Mouse (Mus musculus) cerebellum, adult 11-12 months (tissue): ENCODE measurements around the gene Snf8.

Experiments used
- DNase-seq: peaks from one replicate; pipeline ENCODE4 v3.0.0; 2022

Snf8 gene

GRCm38 (mm10) chr11:96034596-96035052, at the start of gene Snf8:
Gene Snf8 (plus strand): TSS chr11:96034885.
- DNase-seq: peak; percentile 91

GRCm38 (mm10) chr11:95987854-95988447, 46.7 kb upstream of the Snf8 start:
- no peak for DNase-seq

- no peak for DNase-seq
Observed at GRCm38 (mm10) chr11:95988533-95988932, 46.2 kb upstream of the Snf8 start.

DNA sequence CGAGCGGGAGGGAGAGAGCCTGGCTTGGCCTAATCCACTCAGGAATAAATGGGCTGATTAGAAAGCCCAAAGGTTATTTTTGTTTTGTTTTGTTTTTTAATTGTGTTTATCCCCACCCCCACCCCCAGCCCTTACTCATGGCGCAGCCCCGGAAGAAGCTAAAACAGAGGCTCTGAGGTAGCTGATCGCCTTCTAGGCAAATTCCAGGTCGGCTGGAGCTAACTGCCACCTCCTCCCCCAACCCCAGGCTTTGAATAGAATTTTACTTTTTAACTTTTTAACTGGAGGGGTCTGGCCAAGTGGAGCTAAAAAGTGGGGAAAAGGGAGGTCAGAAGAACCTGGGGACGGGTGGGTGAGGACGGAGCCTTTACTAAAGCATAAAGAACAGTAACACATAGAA, 44.8 kb upstream of the Snf8 start:
- DNase-seq: no peak

DNA sequence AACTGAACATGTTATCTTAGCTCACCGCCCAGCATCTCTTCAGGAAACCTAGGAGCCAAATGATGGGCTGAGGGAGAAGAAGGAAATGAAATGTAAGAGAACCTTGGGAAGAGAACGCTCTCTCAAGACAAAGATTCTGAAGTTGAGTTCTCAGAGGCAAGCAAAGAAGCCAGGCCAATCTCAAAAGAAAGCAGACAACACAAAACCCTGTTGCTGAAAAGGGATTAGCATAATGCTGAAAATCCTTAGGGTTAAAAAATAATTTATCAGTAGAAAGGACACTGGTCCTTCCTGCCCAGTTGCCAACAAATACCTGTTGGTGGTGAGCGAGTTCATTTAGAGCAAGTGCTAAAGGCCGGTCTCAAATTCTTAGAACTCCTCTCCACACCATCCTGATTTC, 44.3 kb upstream of the Snf8 start:
- DNase-seq: no peak

DNA sequence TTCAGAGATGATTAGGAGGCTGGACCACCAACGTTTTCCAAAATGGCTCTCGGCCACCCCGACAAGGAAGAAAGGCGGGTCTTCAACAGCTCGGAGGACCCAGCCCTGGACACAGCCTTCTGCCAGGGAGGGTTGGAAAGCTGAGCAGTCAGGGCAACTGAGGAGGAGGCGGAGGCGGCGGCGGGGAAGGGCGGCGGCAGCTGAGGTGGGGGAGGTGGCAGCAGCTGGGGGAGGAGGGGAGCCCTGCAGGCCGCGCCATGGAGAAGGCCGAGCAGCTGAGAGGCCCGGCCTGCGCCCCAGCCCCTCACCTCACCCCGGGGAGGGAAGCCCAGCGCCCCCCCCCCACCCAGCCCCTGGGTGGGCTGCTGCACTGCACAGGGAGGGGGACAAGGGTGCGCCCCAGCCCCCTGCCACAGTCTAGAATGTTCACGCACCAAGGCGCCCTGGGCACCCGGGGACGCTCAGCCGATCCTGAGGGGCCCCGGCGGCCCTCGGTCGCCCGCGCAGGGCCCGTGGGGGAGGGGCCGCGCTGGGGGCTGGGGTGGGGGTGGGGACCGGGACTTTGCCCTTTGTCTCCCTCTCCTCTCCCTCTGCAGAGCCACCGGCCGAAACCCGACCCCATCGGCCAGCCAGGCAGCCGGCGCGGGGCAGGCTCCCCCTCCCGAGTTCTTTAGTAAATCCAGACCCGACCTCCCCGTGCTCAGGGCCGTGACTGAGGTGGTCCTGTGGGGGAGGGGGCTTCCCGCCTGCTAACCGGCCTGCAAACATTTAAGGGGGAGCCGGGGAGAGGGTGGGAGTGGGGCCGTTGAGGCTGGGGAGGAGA, 43.6 kb upstream of the Snf8 start:
- DNase-seq: no peak

DNA sequence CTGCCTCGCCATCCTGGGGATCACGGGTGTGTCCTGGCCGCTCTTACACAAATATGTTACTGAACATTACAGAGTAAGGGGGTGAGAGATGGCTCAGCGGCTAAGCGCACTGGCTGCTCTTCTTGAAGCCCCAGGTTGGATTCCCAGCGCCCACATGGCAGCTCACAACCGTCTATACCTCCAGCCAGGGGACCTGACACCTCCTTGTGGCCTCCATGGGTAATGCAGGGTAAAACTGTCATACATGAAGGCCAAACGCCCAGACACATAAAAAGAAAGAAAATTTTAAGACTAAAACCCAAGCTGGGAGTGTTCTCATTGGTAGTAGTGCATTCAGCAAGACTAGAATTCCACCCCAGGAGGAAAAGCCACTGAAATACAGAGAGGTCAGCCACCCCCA, 40.5 kb upstream of the Snf8 start:
- no peak for DNase-seq

DNA sequence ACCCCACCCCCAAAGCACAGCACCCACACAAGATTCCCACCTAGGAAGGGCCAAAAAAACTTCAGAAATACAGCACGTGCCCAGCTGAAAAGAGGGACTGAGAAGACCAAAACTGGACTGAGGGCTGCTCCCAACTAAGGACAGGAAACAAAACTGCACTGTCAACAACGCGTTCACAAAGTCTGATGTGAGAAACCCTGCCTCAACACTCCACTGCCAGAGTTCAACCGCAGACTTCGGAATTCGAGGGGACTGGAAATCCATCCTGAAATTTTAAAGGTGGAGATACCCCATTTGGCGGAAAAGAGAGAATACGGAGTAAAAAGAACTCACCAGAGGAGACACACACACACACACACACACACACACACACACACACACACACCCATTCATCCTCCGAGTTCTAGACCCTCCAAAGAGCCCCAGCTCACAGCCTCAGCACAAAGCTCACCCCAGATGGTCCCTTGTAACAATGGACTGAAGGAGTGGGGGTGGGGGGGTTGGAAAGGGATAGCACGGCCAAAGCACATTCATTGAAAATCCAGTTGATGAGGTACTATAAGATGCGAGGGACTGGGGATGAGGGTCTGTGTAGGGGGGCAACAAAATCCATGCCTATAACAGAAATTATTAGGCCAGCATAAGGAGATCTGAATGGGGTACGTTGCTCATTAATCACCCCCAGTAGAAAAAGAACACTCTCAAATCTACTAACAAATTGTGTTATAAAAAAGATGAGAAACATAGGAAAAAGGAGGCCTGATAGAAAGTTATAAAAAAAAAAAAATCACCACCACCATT, 31.4 kb upstream of the Snf8 start:
- no peak for DNase-seq

DNA sequence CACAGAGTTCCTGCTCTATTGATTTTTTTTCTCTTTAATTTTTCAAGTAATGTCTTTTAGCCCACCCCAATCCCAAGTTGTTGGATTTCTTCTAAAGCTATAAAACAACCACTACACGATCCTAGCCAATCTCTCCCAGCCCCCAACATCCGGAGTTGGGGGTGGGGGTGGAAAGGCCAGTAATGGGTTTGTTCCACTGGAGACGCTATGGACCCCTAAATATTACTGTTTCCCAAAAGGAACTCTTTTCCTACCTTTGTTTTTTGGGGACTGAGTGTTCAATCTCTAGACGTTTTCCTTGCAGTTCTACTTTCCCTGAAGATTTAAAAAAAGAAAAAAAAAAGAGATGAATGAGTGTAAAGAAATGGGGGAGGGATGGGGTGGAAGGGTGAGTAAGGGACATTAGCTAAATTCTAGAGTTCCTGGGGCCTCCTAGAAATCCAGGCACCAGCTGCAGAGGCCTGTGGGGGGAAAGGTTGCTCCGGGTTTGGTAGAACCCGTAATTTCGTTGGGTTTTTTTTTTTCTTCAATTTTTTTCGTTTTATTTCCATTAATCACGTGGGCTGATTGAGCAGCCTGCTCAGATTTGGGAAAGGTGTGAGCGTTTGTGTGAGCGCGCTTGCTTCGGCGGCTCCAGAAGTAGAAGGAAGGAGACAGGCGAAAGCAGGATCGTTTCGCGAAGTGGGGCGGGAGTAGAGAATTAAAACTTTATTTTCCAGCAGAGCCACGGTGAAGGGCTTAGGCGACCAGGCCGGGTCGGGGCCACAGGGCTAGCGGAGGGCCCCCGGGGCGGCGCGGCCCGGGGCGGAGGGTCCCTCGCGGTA, 30.5 kb upstream of the Snf8 start:
- DNase-seq: no peak

DNA sequence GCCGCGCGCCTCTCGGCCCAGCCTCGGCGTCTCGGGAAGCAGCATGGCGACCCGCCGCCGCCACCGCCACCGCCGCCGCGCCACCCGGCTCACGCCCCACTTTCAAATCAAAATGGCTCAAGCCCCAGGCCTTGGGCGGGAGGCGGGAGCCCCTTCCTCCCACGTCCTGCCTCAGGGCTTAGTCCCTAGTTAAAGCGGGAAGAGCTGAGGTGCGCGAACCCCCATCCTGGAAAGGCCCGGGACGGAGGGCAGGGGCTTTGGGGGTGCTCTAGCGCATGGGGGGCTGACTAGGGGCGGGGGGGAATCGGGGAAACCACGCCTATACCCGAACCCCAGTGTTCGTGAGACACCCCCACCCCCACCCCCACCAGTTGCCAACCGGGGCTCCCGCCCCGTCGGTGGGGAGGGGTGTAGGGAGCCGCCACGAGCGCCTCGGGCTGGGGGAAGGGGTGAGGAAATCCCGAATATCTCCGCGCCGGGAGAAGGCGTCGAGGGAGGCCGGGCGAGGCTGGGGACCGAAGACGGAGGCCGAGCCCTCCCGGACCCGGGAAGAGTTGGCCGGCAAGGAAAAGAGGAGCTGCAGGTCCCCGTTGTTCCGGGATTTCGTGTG, 29.8 kb upstream of the Snf8 start:
- DNase-seq: no peak

DNA sequence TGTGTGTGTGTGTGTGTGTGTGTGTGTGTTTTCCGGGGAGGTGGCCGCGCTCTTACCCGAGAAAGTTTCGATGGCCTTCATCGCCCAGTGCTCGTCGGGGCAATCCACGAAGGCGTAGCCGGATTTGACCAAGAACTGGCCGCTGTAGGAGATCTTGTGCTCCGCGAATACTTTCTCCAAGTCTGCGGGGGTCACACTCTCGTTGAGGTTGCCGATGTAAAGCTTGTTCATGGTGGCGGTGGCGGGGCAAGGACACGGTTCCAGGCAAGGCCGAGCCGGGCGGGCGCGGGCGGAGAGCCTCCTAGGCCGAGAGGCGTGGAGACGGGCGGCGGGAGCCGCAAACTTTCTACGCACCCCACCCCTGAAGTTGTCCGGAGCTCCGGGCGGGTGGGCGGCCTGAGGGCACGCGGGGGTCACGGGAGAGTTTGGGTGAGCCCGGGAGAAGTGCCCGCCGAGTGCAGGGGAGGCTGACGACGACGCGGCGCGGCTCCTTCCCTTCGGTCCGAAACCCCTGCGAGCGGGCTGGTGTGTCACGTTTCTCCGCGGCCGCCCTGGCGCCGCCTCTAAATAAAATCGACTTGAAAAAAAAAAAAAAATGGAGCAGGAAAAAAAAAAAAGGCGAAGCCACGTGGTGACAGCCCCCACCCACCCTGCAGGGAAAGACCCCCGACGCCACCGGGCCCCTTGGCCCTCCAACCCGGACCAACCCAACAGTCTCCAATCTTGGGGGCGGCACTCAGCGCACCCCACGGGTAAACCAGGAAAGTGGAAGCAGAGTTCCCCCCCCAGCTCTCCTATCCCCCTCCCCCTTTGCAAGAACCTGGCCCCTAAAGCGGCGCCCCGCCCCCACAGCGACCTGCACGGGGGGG, 29.0 kb upstream of the Snf8 start, which contains the start of gene Igf2bp1:
Gene Igf2bp1 (minus strand): TSS at position 538 of the 869 bp plus-strand sequence.
- no peak for DNase-seq

- no peak for DNase-seq
Observed at GRCm38 (mm10) chr11:96006367-96006851, 28.3 kb upstream of the Snf8 start.

DNA sequence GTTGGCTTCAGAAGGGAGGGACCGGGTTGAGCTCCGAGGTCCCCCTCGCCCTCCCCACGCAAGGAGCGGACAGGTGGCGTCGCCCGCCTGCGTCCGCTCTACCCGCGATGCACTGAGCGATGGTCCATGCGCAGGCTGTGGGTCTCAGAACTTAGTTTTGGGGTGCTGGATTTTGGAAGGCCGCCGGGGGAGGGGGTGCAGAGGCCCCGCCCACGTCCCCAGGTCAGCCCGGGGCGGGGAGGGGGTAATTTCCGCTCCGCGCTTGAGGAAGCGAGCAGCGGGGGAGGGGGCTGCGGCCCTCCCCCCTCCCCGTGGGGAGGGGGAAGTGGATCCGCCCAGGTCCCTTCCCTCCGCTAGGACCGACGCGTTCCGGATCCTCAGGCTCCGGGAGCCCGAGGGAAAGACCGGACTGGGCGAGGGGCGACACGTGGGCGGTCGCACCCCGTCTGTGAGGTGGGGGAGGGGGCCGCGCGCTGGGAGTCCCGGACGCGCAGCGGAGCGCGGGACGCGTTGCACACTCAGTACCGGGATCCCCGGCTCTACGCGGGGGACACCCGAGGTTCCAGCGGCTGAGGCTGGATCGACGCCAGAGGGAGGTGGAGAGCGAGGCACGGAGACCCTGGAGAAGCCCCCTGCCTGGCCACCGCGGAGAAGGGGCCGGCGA, 27.7 kb upstream of the Snf8 start:
- DNase-seq: no peak

GRCm38 (mm10) chr11:96007516-96008235, 27.0 kb upstream of the Snf8 start:
- no peak for DNase-seq

DNA sequence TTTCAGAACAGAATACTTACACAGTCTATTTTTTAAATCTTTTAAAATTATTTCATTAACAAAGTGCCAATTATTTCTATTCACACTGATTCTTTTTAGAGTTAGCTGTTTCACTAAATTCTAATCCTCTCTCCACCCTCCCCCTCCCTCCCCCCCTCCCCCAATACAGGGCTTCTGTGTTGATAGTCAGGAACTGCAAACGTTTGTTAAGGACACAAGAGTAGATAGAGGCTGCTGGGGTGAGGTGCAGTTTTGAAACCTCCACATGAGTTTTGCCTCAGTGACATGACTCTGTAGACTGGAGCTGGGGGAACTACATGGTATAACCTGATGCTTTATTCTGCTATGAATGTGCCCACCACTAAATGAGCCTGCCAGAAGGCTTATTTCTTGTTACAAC, 25.9 kb upstream of the Snf8 start:
- no peak for DNase-seq

DNA sequence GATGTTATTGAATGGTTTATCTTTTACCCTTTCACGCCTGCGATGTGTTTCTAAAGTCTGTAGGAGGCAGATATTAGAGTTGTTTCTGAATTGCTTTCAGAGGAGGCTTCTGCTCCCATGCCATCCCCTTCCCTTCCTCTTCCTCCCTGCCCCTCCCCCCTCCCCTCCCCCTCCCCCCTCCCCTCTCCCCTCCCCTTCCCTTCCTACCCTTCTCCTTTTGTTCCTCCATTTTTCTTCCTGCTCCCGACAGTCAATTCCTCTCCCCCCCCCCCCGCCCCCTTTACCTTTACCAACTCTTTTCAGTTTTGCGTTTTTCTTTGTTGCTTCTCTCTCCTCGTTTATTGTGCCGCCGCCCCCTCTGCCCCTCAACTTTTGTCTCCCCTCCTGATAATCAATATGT, 22.7 kb upstream of the Snf8 start:
- no peak for DNase-seq

DNA sequence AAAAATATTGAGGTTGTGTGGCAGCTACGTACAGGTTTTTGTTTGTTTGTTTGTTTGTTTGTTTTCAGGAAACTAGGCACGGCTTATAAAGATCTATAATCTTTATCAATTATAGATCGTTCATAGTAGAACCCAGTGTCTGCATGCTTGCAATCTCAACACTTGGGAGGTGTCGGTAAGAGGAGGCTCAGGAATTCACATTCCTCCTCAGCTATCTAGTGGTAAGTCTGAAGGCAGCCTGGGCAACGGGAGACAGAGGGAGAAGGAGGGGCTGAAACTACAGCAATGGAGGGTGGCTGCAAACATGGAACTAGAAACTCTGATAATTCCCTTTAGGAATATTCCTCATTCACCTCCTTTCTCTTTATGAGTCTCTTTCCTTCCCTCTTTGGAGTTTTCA, 19.3 kb upstream of the Snf8 start:
- DNase-seq: no peak

- no peak for DNase-seq
Observed at GRCm38 (mm10) chr11:96017941-96018351, 16.7 kb upstream of the Snf8 start.

GRCm38 (mm10) chr11:96020622-96021021, 14.1 kb upstream of the Snf8 start:
- no peak for DNase-seq

- no peak for DNase-seq
Observed at GRCm38 (mm10) chr11:96028130-96028529, 6.6 kb upstream of the Snf8 start.
